Mouse (Mus musculus) E14TG2a.4 (cell line): ENCODE measurements around the gene St3gal3.
A peak's percentile ranks its signal among the peaks of the same experiment; 100 is the strongest.

Experiments
- H3K27me3 ChIP-seq: 2 replicates; pipeline ENCODE4 v1.6.1; 2014; ENCODE audit warnings: low read length, control low read depth; ENCODE audit not compliant: insufficient read depth
- H3K36me3 ChIP-seq: 2 replicates; pipeline ENCODE4 v1.6.1; 2014; ENCODE audit warnings: low read length, control low read depth; ENCODE audit not compliant: insufficient read depth
- H3K4me1 ChIP-seq: replicated peaks from 2 replicates; pipeline ENCODE4 v1.6.1; 2014; ENCODE audit warnings: low read depth, low read length, control low read depth
- H3K4me3 ChIP-seq: replicated peaks from 2 replicates; pipeline ENCODE4 v1.5.1; 2014; ENCODE audit warnings: mild to moderate bottlenecking, low read length
- H3K9me3 ChIP-seq: 2 replicates; pipeline ENCODE4 v1.6.1; 2014; ENCODE audit warnings: low read length, control low read depth
- CTCF ChIP-seq: conservative IDR thresholded peaks from 2 replicates; pipeline ENCODE4 v1.5.1; 2014; ENCODE audit warnings: low read length
- NANOG ChIP-seq: IDR thresholded peaks from 2 replicates; pipeline ENCODE4 v1.6.1; 2014; ENCODE audit warnings: borderline replicate concordance, low read length, mixed read lengths
- POU5F1 ChIP-seq: IDR thresholded peaks from 2 replicates; pipeline ENCODE4 v1.6.1; 2014; ENCODE audit warnings: low read length, borderline replicate concordance

The St3gal3 gene

GRCm38 (mm10) chr4:118001355-118001754, 133.4 kb downstream of the St3gal3 start:
- Histone ChIP-seq H3K4me1 (peaks cover 35% of the 10 kb centered on the region), H3K27me3 (peaks cover 9% of the 10 kb centered on the region; the same call in 1 of the 2 replicates), H3K9me3 (no peaks in the 10 kb centered on the region), H3K36me3 (0 out of 2 replicates have a peak, but pooled peaks cover 2% of the 10 kb centered on the region), H3K4me3 (no peak overlapping the region)
- no peak for TF ChIP-seq POU5F1
- TF ChIP-seq NANOG: no peak
- TF ChIP-seq CTCF: no peak

GRCm38 (mm10) chr4:118000605-118001208, 134.0 kb downstream of the St3gal3 start:
- H3K36me3 ChIP-seq: 0 out of 2 replicates have a peak, but pooled peaks cover 2% of the 10 kb centered on the region
- no peak for TF ChIP-seq CTCF
- no peak for TF ChIP-seq POU5F1
- no peak for TF ChIP-seq NANOG

GRCm38 (mm10) chr4:117999951-118000350, 134.8 kb downstream of the St3gal3 start:
- no peak overlapping the region for H3K4me3 ChIP-seq
- no peaks in the 10 kb centered on the region for H3K9me3 ChIP-seq
- 0 out of 2 replicates have a peak, but pooled peaks cover 2% of the 10 kb centered on the region for H3K36me3 ChIP-seq
- peaks cover 9% of the 10 kb centered on the region; the same call in 1 of the 2 replicates for H3K27me3 ChIP-seq
- peaks cover 43% of the 10 kb centered on the region for H3K4me1 ChIP-seq
- TF ChIP-seq NANOG: no peak
- no peak for TF ChIP-seq CTCF
- no peak for TF ChIP-seq POU5F1

More at GRCm38 (mm10) chr4:118000605-118001208, 134.0 kb downstream of the St3gal3 start:
- Histone ChIP-seq H3K9me3 (no peaks in the 10 kb centered on the region), H3K4me3 (no peak overlapping the region), H3K4me1 (peaks cover 36% of the 10 kb centered on the region), H3K27me3 (peaks cover 9% of the 10 kb centered on the region; the same call in 1 of the 2 replicates)

GRCm38 (mm10) chr4:117997381-117998269, 137.1 kb downstream of the St3gal3 start:
- H3K4me3 ChIP-seq: peak overlapping the region; percentile 33
- 0 out of 2 replicates have a peak, but pooled peaks cover 2% of the 10 kb centered on the region for H3K36me3 ChIP-seq
- peaks cover 55% of the 10 kb centered on the region for H3K4me1 ChIP-seq
- peaks cover 9% of the 10 kb centered on the region; the same call in 1 of the 2 replicates for H3K27me3 ChIP-seq
- TF ChIP-seq NANOG (no peak), CTCF (no peak), POU5F1 (no peak)
- H3K9me3 ChIP-seq: no peaks in the 10 kb centered on the region

- TF ChIP-seq NANOG (no peak), CTCF (no peak), POU5F1 (no peak)
- 0 out of 2 replicates have a peak, but pooled peaks cover 2% of the 10 kb centered on the region for H3K36me3 ChIP-seq
- peaks cover 9% of the 10 kb centered on the region; the same call in 1 of the 2 replicates for H3K27me3 ChIP-seq
- H3K9me3 ChIP-seq: no peaks in the 10 kb centered on the region
- H3K4me1 ChIP-seq: peaks cover 63% of the 10 kb centered on the region
- H3K4me3 ChIP-seq: no peak overlapping the region
Measured at GRCm38 (mm10) chr4:117996701-117997100, 138.0 kb downstream of the St3gal3 start.

GRCm38 (mm10) chr4:117995461-117995860, 139.3 kb downstream of the St3gal3 start:
- peaks cover 61% of the 10 kb centered on the region for H3K4me1 ChIP-seq
- 0 out of 2 replicates have a peak, but pooled peaks cover 2% of the 10 kb centered on the region for H3K36me3 ChIP-seq
- TF ChIP-seq POU5F1 (no peak), NANOG (no peak), CTCF (no peak)
- H3K4me3 ChIP-seq: no peak overlapping the region
- no peaks in the 10 kb centered on the region for H3K9me3 ChIP-seq
- peaks cover 9% of the 10 kb centered on the region; the same call in 1 of the 2 replicates for H3K27me3 ChIP-seq

GRCm38 (mm10) chr4:117993421-117993820, 141.3 kb downstream of the St3gal3 start:
- Histone ChIP-seq H3K4me1 (peaks cover 49% of the 10 kb centered on the region), H3K36me3 (no peaks in the 10 kb centered on the region), H3K9me3 (no peaks in the 10 kb centered on the region), H3K4me3 (no peak overlapping the region), H3K27me3 (peaks cover 9% of the 10 kb centered on the region; the same call in 1 of the 2 replicates)
- TF ChIP-seq CTCF (no peak), NANOG (no peak), POU5F1 (no peak)

GRCm38 (mm10) chr4:117992872-117993271, 141.8 kb downstream of the St3gal3 start:
- Histone ChIP-seq H3K4me3 (no peak overlapping the region), H3K9me3 (no peaks in the 10 kb centered on the region), H3K36me3 (no peaks in the 10 kb centered on the region), H3K27me3 (peaks cover 7% of the 10 kb centered on the region; the same call in 1 of the 2 replicates), H3K4me1 (peaks cover 43% of the 10 kb centered on the region)
- no peak for TF ChIP-seq NANOG
- TF ChIP-seq CTCF: no peak
- TF ChIP-seq POU5F1: no peak
